Mouse (Mus musculus) MN1 (cell line): Measurements from ENCODE around the gene Ubr4.
A peak's percentile ranks its signal among the peaks of the same experiment; 100 is the strongest.

ENCODE experiments used
- DNase-seq: peaks from one replicate; pipeline ENCODE4 v3.0.0-alpha.2; 2016; ENCODE audit warnings: low spot score

The Ubr4 gene

GRCm38 (mm10) chr4:139351931-139352711 lies at the start of gene Ubr4, which contains the start of the genes Mrto4 and Emc1:
Gene Ubr4 (plus strand): TSS chr4:139352609.
Gene Mrto4 (minus strand): TSS chr4:139352576.
Gene Emc1 (plus strand): TSS chr4:139352587.
- DNase-seq, result peak; percentile 88

DNA sequence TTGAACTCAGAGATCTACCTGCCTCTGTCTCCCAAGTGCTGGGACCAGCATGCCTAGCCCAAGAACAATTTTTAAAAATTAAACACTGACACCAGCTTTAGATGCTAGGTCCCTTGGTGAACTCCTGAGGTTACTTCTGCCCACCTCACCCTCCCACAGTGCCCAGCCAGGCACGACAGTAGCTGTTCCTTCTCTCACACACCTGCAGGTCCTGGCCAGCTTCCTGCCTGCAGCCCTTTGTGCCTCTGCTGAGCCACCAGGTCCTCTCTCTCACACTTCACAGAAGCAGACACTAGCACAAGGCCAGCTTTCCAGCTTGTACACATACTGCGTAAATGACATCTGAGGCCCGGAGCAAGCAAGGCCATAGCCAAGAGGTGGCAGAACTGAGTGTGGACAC lies 46.9 kb upstream of the Ubr4 start:
- no peak for DNase-seq

DNA sequence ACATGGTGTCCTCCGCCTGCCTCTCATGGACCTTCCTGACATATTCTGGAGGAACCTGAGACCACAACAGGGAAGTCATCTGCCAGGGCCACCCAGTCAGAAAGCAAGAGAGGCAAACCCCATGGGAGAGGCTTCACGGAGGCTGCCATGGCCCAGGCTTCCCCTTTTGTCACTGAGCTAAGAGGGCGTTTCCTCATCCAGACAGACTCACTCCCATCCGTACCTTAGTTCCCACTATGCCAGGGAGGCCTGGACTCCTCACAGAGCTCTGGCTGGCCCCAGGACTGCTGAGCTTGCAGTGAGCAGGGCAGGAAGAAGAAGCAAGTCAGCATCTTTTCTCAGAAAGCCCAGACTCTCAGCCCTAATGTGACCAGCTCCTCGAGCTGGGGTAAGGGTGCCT lies 44.5 kb upstream of the Ubr4 start:
- no peak for DNase-seq

DNA sequence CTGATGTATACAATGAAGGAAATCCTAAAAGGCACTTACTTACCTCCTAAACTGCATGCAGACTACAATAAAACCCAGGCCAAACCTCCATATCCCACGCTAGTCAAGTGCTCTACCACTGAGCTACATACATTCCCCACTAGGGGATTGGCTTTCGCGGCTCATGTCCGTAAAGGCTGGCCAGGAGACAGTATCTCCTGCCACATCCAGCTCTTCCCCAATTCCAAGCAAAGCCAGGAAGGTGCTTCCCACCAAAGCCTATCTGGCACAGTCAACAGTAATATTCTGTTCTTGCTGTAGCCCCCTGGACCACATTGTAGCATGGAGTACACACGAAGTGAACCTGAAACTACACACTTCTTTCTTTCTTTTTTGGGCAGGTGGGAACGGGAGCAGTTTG lies 42.8 kb upstream of the Ubr4 start:
- peak; percentile 64 for DNase-seq

DNA sequence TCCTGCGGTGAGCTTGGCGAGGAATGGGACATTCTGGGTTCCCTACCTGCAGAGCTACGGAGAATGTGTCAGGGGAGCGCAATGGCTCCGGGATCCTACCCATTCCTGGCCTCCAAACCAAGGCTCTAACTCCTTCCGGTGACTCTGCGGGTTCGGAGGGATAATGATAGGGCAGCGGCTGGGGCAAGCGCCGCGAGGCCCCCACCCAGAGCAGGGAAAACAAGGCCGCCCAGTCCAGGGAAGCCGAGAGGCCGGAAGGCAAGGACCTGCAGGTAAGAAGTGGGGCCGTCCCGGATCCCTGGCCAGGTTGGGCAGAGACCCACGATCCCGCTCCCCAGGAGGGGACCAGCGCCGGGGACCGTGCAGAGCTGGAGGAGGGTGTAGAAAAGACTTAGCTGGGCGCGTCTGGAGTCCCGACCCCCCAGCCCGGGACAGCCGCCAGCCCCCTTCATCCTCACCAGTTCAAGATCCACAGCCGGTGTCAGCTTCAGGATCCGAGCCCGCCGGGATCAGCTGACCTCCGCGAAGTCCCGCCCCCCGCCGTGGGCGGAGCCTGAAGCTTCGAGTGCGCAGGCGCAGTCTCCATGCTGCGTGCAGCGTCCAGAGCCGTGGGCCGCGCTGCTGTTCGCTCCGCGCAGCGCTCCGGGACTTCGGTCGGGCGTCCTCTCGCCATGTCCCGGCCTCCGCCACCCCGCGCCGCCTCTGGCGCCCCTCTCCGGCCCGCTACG lies 42.1 kb upstream of the Ubr4 start, which contains the start of the genes Pqlc2 and Akr7a5:
Gene Pqlc2 (minus strand): TSS at position 538 of the 728 bp plus-strand sequence.
Gene Akr7a5 (plus strand): TSS at position 574 of the 728 bp plus-strand sequence.
- DNase-seq, result peak; percentile 98

DNA sequence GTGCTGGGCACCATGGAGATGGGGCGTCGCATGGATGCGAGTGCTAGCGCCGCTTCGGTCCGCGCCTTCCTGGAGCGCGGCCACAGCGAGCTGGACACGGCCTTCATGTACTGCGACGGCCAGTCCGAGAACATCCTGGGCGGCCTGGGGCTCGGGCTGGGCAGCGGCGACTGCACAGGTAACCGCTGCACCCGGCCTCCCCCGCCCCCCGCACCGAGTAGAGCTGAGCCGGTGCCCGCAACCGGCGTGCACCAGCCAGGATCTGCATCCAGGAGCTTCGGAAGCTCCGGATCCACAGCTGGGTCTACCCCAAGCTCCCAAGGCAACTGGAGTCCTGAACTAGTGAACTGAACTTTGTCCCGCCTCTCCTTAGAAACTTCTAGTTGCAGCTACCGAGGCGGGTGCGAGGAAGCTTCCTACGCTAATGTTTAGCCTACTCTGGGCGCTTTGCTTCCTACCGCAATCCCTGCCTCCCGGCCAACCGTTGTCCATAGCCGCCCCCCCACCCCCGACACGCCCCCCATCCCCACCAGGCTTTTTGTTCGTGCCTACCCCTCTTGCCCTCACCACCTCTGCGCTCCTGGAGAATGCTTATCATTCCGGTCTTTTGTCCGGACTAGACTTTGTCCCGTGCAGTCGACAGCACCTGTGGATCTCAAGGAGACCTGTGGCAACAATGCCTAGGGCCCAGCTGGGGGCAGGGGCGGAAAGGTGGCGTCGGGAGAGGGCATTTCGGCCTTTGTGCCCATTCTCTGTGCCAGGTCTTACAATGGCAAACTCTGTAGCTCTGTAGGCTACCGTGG lies 41.3 kb upstream of the Ubr4 start:
- DNase-seq, result peak; percentile 41

DNA sequence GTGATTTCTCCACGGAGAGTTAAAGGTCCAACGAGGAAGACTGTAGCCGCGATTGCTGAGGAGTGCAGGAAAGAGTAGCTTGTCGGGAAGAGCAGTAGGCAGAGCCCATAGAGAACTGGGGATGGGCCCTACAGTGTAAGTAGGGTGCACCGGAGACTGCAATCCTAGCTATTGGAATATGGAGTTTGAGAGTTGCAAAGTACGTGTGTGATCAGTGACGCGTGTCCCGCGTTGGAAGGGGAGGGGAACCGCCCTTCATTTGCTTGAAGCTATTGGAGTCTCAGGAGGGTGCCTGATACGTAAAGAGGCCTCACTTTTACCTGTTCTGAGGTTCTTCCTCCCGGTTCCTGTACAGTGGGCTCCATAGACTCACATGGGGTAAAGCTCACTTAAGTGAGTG lies 40.7 kb upstream of the Ubr4 start:
- DNase-seq, result no peak

DNA sequence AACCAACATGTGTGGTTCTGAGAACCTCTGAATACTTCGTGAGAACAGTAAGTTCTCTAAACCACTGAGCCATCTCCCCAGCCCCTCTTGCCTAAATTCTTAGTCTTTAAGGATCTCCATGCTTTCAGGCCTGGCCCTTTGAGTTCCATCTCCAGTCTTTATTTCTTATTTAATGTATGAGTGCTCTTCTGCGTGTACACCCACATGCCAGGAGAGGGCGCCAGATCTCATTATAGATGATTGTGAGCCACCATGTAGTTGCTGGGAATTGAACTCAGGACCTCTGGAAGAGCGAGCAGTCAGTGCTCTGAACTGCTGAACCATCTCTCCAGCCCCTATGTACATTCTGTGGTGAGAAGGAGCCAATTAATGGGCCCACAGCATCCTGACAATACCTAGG lies 39.8 kb upstream of the Ubr4 start:
- DNase-seq, result peak; percentile 55

GRCm38 (mm10) chr4:139318449-139318848 lies 34.0 kb upstream of the Ubr4 start:
- DNase-seq, result no peak

GRCm38 (mm10) chr4:139319740-139320139 lies 32.7 kb upstream of the Ubr4 start:
- DNase-seq, result no peak

- DNase-seq, result peak; percentile 77
These were observed 21.8 kb upstream of the Ubr4 start for GRCm38 (mm10) chr4:139330605-139331004.

DNA sequence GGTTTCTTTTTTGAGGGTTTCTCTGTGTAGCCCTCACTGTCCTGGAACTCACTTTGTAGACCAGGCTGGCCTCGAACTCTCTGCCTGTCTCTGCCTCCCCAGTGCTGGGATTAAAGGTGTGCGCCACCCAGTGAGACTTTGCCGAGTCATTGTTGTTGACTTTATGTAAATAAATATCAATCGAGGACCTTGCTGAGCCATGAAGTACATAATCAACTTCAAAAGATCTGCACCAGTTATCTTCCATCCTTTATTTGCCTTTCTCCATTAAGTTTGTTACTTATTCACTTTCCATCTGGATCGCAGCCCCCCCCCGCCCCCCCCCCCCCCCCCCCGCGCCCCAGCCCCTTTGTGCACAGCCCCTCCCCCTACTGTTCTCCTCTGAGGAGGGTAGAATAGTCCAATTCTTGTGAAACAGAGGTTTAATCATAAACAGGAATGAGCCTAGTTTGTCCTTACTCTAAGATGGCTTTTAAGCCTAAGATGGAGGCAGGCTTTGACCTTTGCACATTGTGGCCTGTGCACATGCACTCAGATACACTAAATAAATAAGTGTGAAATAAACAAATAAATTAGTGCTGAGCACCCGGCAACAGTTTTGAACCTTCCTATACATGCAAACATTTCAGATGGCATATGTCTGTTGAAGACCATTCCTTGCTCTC lies 17.6 kb upstream of the Ubr4 start:
- DNase-seq, result no peak

- no peak for DNase-seq
These were observed 16.9 kb upstream of the Ubr4 start for GRCm38 (mm10) chr4:139335507-139335906.

DNA sequence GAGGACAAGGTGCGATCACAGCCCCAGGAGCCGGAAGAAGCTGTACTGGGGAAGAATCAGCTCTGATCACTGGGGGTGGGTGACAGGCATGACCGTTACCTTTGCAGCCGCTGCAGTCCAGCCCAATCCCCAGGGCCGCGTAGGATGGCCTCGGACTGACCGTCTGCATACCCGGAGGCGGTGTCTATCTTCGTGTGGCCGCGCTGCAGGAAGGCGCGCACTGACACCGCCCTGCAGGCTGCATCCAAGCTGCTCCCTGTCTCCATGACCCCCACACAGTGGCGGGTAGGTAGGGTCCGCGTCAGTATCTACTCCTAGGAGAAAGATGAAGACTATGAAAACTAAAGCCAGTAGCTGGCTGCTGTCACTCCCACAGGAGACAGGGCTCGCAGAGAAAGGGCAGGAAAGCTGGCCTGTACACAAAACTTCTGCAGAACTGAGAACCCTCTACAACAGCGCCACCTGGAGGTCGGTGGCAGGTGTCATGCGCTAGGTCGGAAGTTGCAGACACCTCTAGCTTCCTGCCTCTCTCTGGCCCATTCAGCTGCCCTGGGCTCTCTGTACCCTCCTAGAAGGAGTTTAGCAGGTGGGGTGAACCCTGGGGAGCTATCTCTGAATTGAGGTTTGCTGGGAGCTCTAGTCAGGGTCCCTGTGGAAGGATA lies 15.5 kb upstream of the Ubr4 start:
- peak; percentile 50 for DNase-seq

DNA sequence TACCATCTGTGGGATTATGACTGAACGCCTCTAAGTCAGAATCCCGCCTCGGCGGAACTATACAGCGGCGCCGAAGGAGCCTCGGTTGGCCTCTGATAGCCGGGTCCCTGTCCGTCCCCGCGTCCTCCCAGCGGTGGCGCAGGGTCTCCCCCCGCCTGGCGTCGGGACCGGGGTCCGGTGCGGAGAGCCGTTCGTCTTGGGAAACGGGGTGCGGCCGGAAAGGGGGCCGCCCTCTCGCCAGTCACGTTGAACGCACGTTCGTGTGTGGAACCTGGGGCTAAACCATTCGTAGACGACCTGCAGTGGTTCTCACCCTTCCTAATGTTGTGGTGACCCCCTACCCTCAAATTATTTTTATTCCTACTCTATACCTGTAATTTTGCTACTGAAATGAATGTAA lies 14.3 kb upstream of the Ubr4 start:
- no peak for DNase-seq

- DNase-seq, result no peak
These were observed 11.6 kb upstream of the Ubr4 start for GRCm38 (mm10) chr4:139340835-139341234.

DNA sequence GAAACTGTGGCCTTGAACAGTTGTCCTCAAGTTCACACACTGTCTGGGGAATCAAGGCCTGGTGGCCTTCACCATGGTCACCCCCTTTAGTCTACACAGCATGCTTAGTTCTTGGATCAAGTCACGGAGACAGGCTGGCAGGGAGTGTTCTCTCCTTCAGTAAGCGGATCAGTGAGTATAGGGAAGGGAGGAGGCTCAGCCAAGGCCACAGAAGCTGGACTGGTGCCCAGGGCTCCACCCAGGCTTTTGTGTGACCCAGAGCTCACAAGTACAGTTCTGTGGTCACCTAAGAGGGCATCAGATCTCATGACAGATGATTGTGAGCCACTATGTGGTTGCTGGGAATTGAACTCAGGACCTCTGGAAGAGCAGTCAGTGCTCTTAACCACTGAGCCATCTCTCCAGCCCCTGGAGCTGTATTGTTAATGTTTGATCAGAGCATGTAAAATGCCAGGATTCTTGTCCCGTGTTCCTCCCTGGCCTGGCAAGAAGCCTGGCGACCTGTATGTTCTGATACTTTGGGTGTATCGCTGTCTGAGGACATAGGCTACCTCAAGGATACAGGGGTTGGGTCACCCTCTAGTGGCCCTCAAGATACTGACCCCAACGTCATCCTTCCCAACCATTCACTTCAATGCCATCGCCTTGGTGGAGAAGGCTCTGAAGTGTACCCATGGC lies 10.7 kb upstream of the Ubr4 start:
- peak; percentile 28 for DNase-seq

GRCm38 (mm10) chr4:139343718-139344117 lies 8.7 kb upstream of the Ubr4 start:
- peak; percentile 75 for DNase-seq

GRCm38 (mm10) chr4:139345416-139346019 lies 6.9 kb upstream of the Ubr4 start:
- no peak for DNase-seq

DNA sequence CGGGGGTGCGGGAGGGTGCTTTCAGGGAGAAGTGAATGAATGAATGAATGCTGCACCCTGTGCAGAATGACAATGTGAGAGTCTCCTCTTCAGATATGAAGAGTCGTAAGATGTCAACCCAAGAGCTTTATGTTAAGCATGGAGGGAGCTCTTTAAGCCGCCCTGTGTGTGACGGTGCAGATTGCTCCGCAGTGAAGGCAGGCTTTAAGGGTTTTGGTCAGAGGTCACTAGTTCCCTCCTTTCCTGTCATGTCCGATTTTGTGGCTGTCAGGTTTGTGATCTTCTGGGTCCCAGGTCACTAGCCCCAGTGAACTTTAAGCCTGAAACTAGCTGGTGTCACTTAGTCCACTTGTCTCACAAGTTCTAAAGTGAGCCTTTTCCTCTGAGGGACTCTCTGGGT lies 423 bp downstream of the Ubr4 start:
- peak; percentile 45 for DNase-seq
